9 mouse cellular contexts compared by ENCODE assay signal in genomic region chr10:62055408-62055807, GRCm38 (mm10).
DNase-seq lines count a peak whose midpoint lies in the region; ATAC-seq and TF ChIP-seq lines count a peak whose summit lies in the region.
"Had no signal": no experiment of that assay in that cellular context is flagged by ENCODE, and none has a peak within 500 bp of the region (broad histone marks: within the 10 kb centered on the region; RNA-seq: fewer than 3 reads in every experiment).

No protein-coding gene starts in this region.

- H3K9me3 ChIP-seq in embryonic facial prominence, embryonic 10.5 days: no peaks in the 10 kb centered on the region
- no peaks in the 10 kb centered on the region for H3K9me3 ChIP-seq in midbrain, embryonic 11.5 days (ENCODE audit: control insufficient read depth, low read length)
- H3K9me3 ChIP-seq: megakaryocyte, embryonic 14.5 days had no signal

- no peak overlapping the region for H3K4me2 ChIP-seq in midbrain, embryonic 11.5 days

- 54% methylated on average over 2 of the region's 2 CpGs for WGBS in thymus, adult 2 months
- WGBS in embryonic facial prominence, embryonic 10.5 days: 49% methylated on average over 2 of the region's 2 CpGs
- WGBS in midbrain, embryonic 11.5 days: 57% methylated on average over 2 of the region's 2 CpGs

- no peak overlapping the region for H3K4me3 ChIP-seq in thymus, adult 2 months (ENCODE audit: control insufficient read depth, insufficient read depth, low read length)
- no peak overlapping the region for H3K4me3 ChIP-seq in embryonic facial prominence, embryonic 10.5 days
- H3K4me3 ChIP-seq in midbrain, embryonic 11.5 days (ENCODE audit: low read depth, low read length): no peak overlapping the region
- H3K4me3 ChIP-seq: megakaryocyte, embryonic 14.5 days had no signal

- 0 out of 2 replicates have a peak, but pooled peaks have one; percentile 18 for TF ChIP-seq CTCF in thymus, adult 2 months (IDR thresholded peaks at IDR 0.05; ENCODE audit: borderline replicate concordance, control insufficient read depth, extremely low read depth, insufficient read depth, low read length, poor library complexity)

- no peak overlapping the region for H3K9ac ChIP-seq in midbrain, embryonic 11.5 days (ENCODE audit: low read length)

- DNase-seq in embryo, embryonic 10 days (ENCODE audit: low spot score): peak; percentile 70
- no peak for DNase-seq in embryo, embryonic 9.5 days (ENCODE audit: extremely low spot score)
- DNase-seq in thymus, adult 2 months: peak; percentile 25
- DNase-seq in thymus, adult 18-20 months: no peak
- DNase-seq in embryonic facial prominence, embryonic 10.5 days (ENCODE audit: low spot score): peak; percentile 30
- peak; percentile 15 for DNase-seq in layer of hippocampus, adult 9-10 months (ENCODE audit: low spot score)
- DNase-seq in midbrain, embryonic 11.5 days (ENCODE audit: low spot score, missing footprints): peak; percentile 81
- peak; percentile 81 for DNase-seq in testis, postnatal 10 days (ENCODE audit: low spot score)

- no peaks in the 10 kb centered on the region for H3K4me1 ChIP-seq in thymus, adult 2 months (replicated peaks; ENCODE audit: control insufficient read depth, insufficient read depth, low read length)
- H3K4me1 ChIP-seq in embryonic facial prominence, embryonic 10.5 days: peaks cover 17% of the 10 kb centered on the region
- H3K4me1 ChIP-seq in midbrain, embryonic 11.5 days (ENCODE audit: control insufficient read depth, insufficient read depth, low read length): no peaks in the 10 kb centered on the region
- H3K4me1 ChIP-seq: megakaryocyte, embryonic 14.5 days had no signal

- no peak for TF ChIP-seq POLR2A in thymus, adult 2 months (IDR thresholded peaks at IDR 0.05; ENCODE audit: control insufficient read depth, extremely low read depth, insufficient read depth, low read length, poor library complexity)

- peak; percentile 55; the same call in 1 of the 2 replicates for ATAC-seq in midbrain, embryonic 11.5 days (ENCODE audit: low FRiP score)

- no peak overlapping the region for H3K27ac ChIP-seq in thymus, adult 2 months (ENCODE audit: control insufficient read depth, insufficient read depth, low read length)
- H3K27ac ChIP-seq in embryonic facial prominence, embryonic 10.5 days (replicated peaks): no peak overlapping the region
- H3K27ac ChIP-seq in midbrain, embryonic 11.5 days (ENCODE audit: low read depth, low read length): no peak overlapping the region

- no peaks in the 10 kb centered on the region for H3K36me3 ChIP-seq in thymus, adult 2 months (ENCODE audit: control insufficient read depth, insufficient read depth, low read length)
- no peaks in the 10 kb centered on the region for H3K36me3 ChIP-seq in embryonic facial prominence, embryonic 10.5 days (replicated peaks)
- no peaks in the 10 kb centered on the region for H3K36me3 ChIP-seq in midbrain, embryonic 11.5 days (ENCODE audit: control insufficient read depth, insufficient read depth, low read length)

- H3K27me3 ChIP-seq in thymus, adult 2 months (ENCODE audit: control insufficient read depth, insufficient read depth, low read length): no peaks in the 10 kb centered on the region
- peaks cover 4% of the 10 kb centered on the region for H3K27me3 ChIP-seq in embryonic facial prominence, embryonic 10.5 days (replicated peaks; ENCODE audit: low read depth, poor library complexity, severe bottlenecking)
- no peaks in the 10 kb centered on the region for H3K27me3 ChIP-seq in midbrain, embryonic 11.5 days (ENCODE audit: control insufficient read depth, insufficient read depth, low read length)

Comparison
In these comparisons a context has a peak if more than half of its experiments do, and no peak if none do; other contexts are left out.
1. DNase-seq: peak in embryo, embryonic 10 days (single experiment), thymus, adult 2 months (single experiment), embryonic facial prominence, embryonic 10.5 days (single experiment), layer of hippocampus, adult 9-10 months (single experiment), midbrain, embryonic 11.5 days (single experiment) and testis, postnatal 10 days (single experiment); none in embryo, embryonic 9.5 days (single experiment) and thymus, adult 18-20 months (0 of 2).